Mouse (Mus musculus): ENCODE measurements around the gene Sbno1. TPM values are rescaled to one million over a fixed set of nuclear protein-coding genes. Genes with fewer than 3 reads are reported as not detected.
"Not testable (repeated sequence)": the region's sequence is repeated elsewhere in the genome, so short reads cannot be mapped to it uniquely, and the experiment has no call there.

Gene Sbno1
- total and polyA plus RNA-seq, 3 experiments: 32.4 to 500 (median 38.8) TPM

DNA sequence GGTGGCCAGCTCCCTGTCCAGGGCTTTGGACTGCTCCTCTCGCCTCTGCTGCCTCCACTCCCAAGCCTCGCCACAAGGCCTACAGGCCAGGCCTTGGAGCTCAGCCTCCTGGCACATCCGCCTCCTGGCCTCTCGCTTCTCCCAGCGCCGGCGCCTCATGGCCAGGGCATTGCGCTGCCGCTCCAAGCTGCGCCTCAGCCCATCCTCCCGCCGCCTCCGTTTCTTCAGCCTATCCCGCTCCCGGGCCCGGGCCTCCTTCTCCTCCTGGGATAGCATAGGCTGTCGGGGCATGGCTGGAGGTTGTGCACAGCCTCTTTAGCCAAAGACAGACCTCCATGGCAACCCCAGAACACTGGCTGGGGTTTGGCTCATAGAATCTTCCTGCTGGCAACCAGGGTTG, 76.6 kb downstream of the Sbno1 start:
- peaks cover 7 to 10% of the 10 kb centered on the region in 2 experiments for H3K36me3 ChIP-seq (ENCODE audit: control insufficient read depth in 1 of 2, insufficient read depth in 2 of 2, low read length in 2 of 2)

DNA sequence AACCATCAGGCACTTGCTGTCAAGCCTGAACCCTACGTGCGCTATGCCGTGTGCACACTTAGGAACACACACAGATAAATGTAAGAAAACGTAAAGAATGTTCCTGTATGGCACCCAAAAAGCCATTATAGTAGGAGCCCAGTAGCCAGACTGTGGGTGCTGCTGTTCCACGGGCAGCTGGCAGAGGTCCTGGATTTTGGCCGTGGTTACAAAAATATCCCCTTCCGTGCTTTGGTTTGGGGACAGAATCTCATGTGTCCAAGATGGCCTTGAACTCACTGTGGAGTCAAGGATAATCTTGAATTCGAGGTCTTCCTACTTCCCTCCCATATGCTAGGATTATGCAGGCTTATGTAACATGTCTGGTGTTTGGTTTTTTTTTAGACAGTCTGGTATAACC, 82.9 kb downstream of the Sbno1 start:
- Histone ChIP-seq H3K9ac (ENCODE audit: control insufficient read depth, low read depth, low read length, poor library complexity, severe bottlenecking) (no peak overlapping the region), H3K9me3 (replicated peaks; ENCODE audit: insufficient read depth, low read length) (no peaks in the 10 kb centered on the region), H3K79me2 (ENCODE audit: control insufficient read depth, insufficient read depth, low read length, poor library complexity) (no peaks in the 10 kb centered on the region), H3K4me3 (ENCODE audit: control insufficient read depth in 1 of 2, insufficient read depth in 1 of 2, low read depth in 2 of 2, low read length in 2 of 2) (no peak overlapping the region), H3K4me1 (ENCODE audit: control insufficient read depth in 1 of 2, insufficient read depth in 2 of 2, low read length in 2 of 2) (no peaks in the 10 kb centered on the region), H3K27me3 (ENCODE audit: control insufficient read depth in 1 of 2, insufficient read depth in 2 of 2, low read length in 2 of 2) (no peaks in the 10 kb centered on the region), H3K27ac (ENCODE audit: control insufficient read depth, low read depth, low read length) (no peak overlapping the region), H3K36me3 (ENCODE audit: control insufficient read depth in 1 of 2, insufficient read depth in 2 of 2, low read length in 2 of 2) (peaks cover 0 to under 1% of the 10 kb centered on the region in 2 experiments; a peak in 1 of 4 replicates)
- no peak for DNase-seq (ENCODE audit: low read depth, low spot score)
- TF ChIP-seq RCOR1 (IDR thresholded peaks at IDR 0.05; ENCODE audit: low read depth, low read length): no peak
- TF ChIP-seq ZC3H11A (IDR thresholded peaks at IDR 0.05; ENCODE audit: low read depth, low read length): no peak
- no peak for TF ChIP-seq SMC3 (IDR thresholded peaks at IDR 0.05; ENCODE audit: low read depth, low read length)
- no peak for TF ChIP-seq USF2 (IDR thresholded peaks at IDR 0.05; ENCODE audit: borderline replicate concordance in 1 of 2, insufficient read depth in 1 of 2, low read depth in 1 of 2, low read length in 2 of 2)
- TF ChIP-seq NRF1 (IDR thresholded peaks at IDR 0.05; ENCODE audit: insufficient read depth, low read depth, low read length, poor library complexity, severe bottlenecking): no peak
- TF ChIP-seq MXI1 (IDR thresholded peaks at IDR 0.05; ENCODE audit: low read depth, low read length): no peak

More for the DNA sequence above, 76.6 kb downstream of the Sbno1 start:
- H3K27ac ChIP-seq (ENCODE audit: control insufficient read depth, low read depth, low read length): no peak overlapping the region
- peaks cover 41% of the 10 kb centered on the region for H3K79me2 ChIP-seq (ENCODE audit: control insufficient read depth, insufficient read depth, low read length, poor library complexity)
- no peak overlapping the region for H3K9ac ChIP-seq (ENCODE audit: control insufficient read depth, low read depth, low read length, poor library complexity, severe bottlenecking)
- no peak overlapping the region for H3K4me3 ChIP-seq (ENCODE audit: control insufficient read depth in 1 of 2, insufficient read depth in 1 of 2, low read depth in 2 of 2, low read length in 2 of 2)
- H3K9me3 ChIP-seq (replicated peaks; ENCODE audit: insufficient read depth, low read length): no peaks in the 10 kb centered on the region
- DNase-seq (ENCODE audit: low read depth, low spot score): no peak
- peaks cover 0 to 11% of the 10 kb centered on the region in 2 experiments; a peak in 3 of 4 replicates for H3K4me1 ChIP-seq (ENCODE audit: control insufficient read depth in 1 of 2, insufficient read depth in 2 of 2, low read length in 2 of 2)
- TF ChIP-seq GATA1 (IDR thresholded peaks at IDR 0.05; ENCODE audit: low read depth, low read length) (no peak), ELF1 (IDR thresholded peaks at IDR 0.05; ENCODE audit: low read depth, low read length) (no peak), KAT2A (conservative IDR thresholded peaks at IDR 0.05; ENCODE audit: low read depth, low read length) (no peak), RCOR1 (IDR thresholded peaks at IDR 0.05; ENCODE audit: low read depth, low read length) (no peak), BHLHE40 (IDR thresholded peaks at IDR 0.05; ENCODE audit: borderline replicate concordance, low read depth, low read length) (no peak), MYC (IDR thresholded peaks at IDR 0.05; ENCODE audit: low read depth, low read length) (no peak), GABPA (IDR thresholded peaks at IDR 0.05; ENCODE audit: low read depth, low read length) (no peak), MXI1 (IDR thresholded peaks at IDR 0.05; ENCODE audit: low read depth, low read length) (no peak), CTCF (IDR thresholded peaks at IDR 0.05 in 2 of 3, conservative IDR thresholded peaks at IDR 0.05 in 1 of 3; ENCODE audit: control insufficient read depth in 1 of 3, insufficient read depth in 1 of 3, low read depth in 2 of 3, low read length in 3 of 3, poor library complexity in 1 of 3, severe bottlenecking in 1 of 3) (no peak)
- H3K27me3 ChIP-seq (ENCODE audit: control insufficient read depth in 1 of 2, insufficient read depth in 2 of 2, low read length in 2 of 2): no peaks in the 10 kb centered on the region

- H3K27me3 ChIP-seq (ENCODE audit: control insufficient read depth in 1 of 2, insufficient read depth in 2 of 2, low read length in 2 of 2); H3K79me2 ChIP-seq (ENCODE audit: control insufficient read depth, insufficient read depth, low read length, poor library complexity); H3K9me3 ChIP-seq (replicated peaks; ENCODE audit: insufficient read depth, low read length); H3K27ac ChIP-seq (ENCODE audit: control insufficient read depth, low read depth, low read length); DNase-seq (ENCODE audit: low read depth, low spot score); H3K4me1 ChIP-seq (ENCODE audit: control insufficient read depth in 1 of 2, insufficient read depth in 2 of 2, low read length in 2 of 2); H3K9ac ChIP-seq (ENCODE audit: control insufficient read depth, low read depth, low read length, poor library complexity, severe bottlenecking); H3K36me3 ChIP-seq (ENCODE audit: control insufficient read depth in 1 of 2, insufficient read depth in 2 of 2, low read length in 2 of 2); H3K4me3 ChIP-seq (ENCODE audit: control insufficient read depth in 1 of 2, insufficient read depth in 1 of 2, low read depth in 2 of 2, low read length in 2 of 2): not testable (repeated sequence)
- peak in 1 of 3 experiments; percentile 21; a peak in 2 of 6 replicates for TF ChIP-seq CTCF (IDR thresholded peaks at IDR 0.05 in 2 of 3, conservative IDR thresholded peaks at IDR 0.05 in 1 of 3; ENCODE audit: control insufficient read depth in 1 of 3, insufficient read depth in 1 of 3, low read depth in 2 of 3, low read length in 3 of 3, poor library complexity in 1 of 3, severe bottlenecking in 1 of 3)
These were observed 84.0 kb downstream of the Sbno1 start for GRCm38 (mm10) chr5:124341753-124342339.

All from MEL (cell line).